Mouse (Mus musculus) frontal cortex, postnatal 10 days (tissue): ENCODE measurements around the gene 4930507D05Rik.
"Not testable (repeated sequence)": the region's sequence is repeated elsewhere in the genome, so short reads cannot be mapped to it uniquely, and the experiment has no call there.

Experiments used
- DNase-seq, 2 experiments: peaks; one replicate each; pipeline ENCODE4 v3.0.0; 2022; ENCODE audit warnings: low spot score in 2 of 2, mixed read lengths in 1 of 2

Gene 4930507D05Rik

GRCm38 (mm10) chr10:62476980-62477379 is 27.7 kb downstream of the 4930507D05Rik start:
- DNase-seq, result no peak

GRCm38 (mm10) chr10:62481108-62481852 is 32.0 kb downstream of the 4930507D05Rik start:
- no peak for DNase-seq

GRCm38 (mm10) chr10:62485878-62486582 is 36.7 kb downstream of the 4930507D05Rik start:
- DNase-seq, result no peak

GRCm38 (mm10) chr10:62486618-62487415 is 37.5 kb downstream of the 4930507D05Rik start, which contains the start of gene Vps26a:
Vps26a (minus strand) TSS chr10:62486805.
- DNase-seq, result peak; percentile 97 to 98

GRCm38 (mm10) chr10:62488266-62488665 is 39.0 kb downstream of the 4930507D05Rik start:
- DNase-seq, result peak in 1 of 2 experiments; percentile 32

- not testable (repeated sequence) for DNase-seq
These were observed 42.4 kb downstream of the 4930507D05Rik start for GRCm38 (mm10) chr10:62491681-62492080.

GRCm38 (mm10) chr10:62500088-62500915 is 51.0 kb downstream of the 4930507D05Rik start:
- DNase-seq, result peak; percentile 33 to 43
